Mouse (Mus musculus) forebrain, embryonic 14.5 days (tissue): Measurements from ENCODE around the gene Tspan3. TPM values are rescaled to one million over a fixed set of nuclear protein-coding genes. Genes with fewer than 3 reads are reported as not detected.

Source experiments
- ATAC-seq: fragments of 200-750 bp; cut with Nextera tagmentation; 2 replicates; pipeline ENCODE4 v1.8.0; 2017; ENCODE audit warnings: mild to moderate bottlenecking, moderate library complexity
- DNase-seq: peaks from one replicate; pipeline ENCODE4 v3.0.0-alpha.2; 2015; ENCODE audit warnings: low spot score
- H3K27ac ChIP-seq: fragments of 300-500 bp; sonication (generic); 2 replicates; pipeline ENCODE4 v1.5.1; 2014; ENCODE audit warnings: low read depth, mild to moderate bottlenecking, control low read depth, low read length, moderate library complexity
- H3K27me3 ChIP-seq: fragments of 300-500 bp; sonication (generic); replicated peaks from 2 replicates; pipeline ENCODE4 v1.6.1; 2014; ENCODE audit warnings: low read length, control low read depth, mixed read lengths; ENCODE audit not compliant: control insufficient read depth, insufficient read depth
- H3K36me3 ChIP-seq: fragments of 300-500 bp; sonication (generic); 2 replicates; pipeline ENCODE4 v1.6.1; 2014; ENCODE audit warnings: low read length, control low read depth; ENCODE audit not compliant: control insufficient read depth, insufficient read depth
- H3K4me1 ChIP-seq: fragments of 300-500 bp; sonication (generic); 2 replicates; pipeline ENCODE4 v1.6.1; 2014; ENCODE audit warnings: antibody characterized with exemption, low read length, control low read depth; ENCODE audit not compliant: control insufficient read depth, insufficient read depth
- H3K4me2 ChIP-seq: fragments of 300-500 bp; sonication (generic); 2 replicates; pipeline ENCODE4 v1.6.1; 2014; ENCODE audit warnings: mild to moderate bottlenecking, control low read depth, low read length
- H3K4me3 ChIP-seq: fragments of 300-500 bp; sonication (generic); 2 replicates; pipeline ENCODE4 v1.5.1; 2014; ENCODE audit warnings: low read depth, low read length, control low read depth
- H3K9ac ChIP-seq: fragments of 300-500 bp; sonication (generic); 2 replicates; pipeline ENCODE4 v1.6.1; 2014; ENCODE audit warnings: mild to moderate bottlenecking, low read length, control low read depth, moderate library complexity
- H3K9me3 ChIP-seq: fragments of 300-500 bp; sonication (generic); replicated peaks from 2 replicates; pipeline ENCODE4 v1.6.1; 2016; ENCODE audit warnings: low read length, control low read depth, mixed read lengths; ENCODE audit not compliant: control insufficient read depth
- WGBS: fragments of 180-500 bp; shearing (Covaris S2); extraction: QIAGEN DNeasy Blood & Tissue Kit; methylation state at CpG from one replicate; pipeline ENCODE4 v1.1.7; 2014; 5-methylcytosine and 5-hydroxymethylcytosine counted together
- polyA plus RNA-seq: library from polyadenylated mRNA; unstranded; fragments of >200 nt; fragmentation: Nextera tagmentation; extraction: Ambion mirVana; gene quantifications from 2 replicates; pipeline ENCODE4 v1.2.1, GENCODE M21; 2014

The Tspan3 gene
- polyA plus RNA-seq, 1 experiment from 2014 or later = 577 TPM

DNA sequence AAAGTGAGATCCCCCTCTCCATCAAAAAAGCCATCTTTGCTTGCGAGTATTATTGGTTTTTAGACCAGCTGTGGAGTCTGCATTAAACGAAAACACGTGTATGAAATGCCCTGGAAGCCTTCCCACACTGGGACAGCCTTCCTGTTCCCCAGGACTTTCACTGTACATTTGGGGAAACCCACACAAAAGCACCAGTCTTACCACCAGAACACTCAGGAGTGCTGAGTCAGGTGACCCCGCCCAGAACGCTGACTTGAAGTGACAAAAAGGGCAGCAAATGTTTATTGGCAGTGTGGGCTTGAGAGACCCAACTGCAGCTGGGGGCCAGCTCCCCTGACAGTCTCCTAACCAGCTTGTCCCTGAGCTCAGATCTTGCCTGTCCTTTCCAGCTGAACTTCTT is 884 bp upstream of the Tspan3 start:
- no peak overlapping the region for H3K27ac ChIP-seq
- no peaks in the 10 kb centered on the region for H3K36me3 ChIP-seq
- no peaks in the 10 kb centered on the region for H3K9me3 ChIP-seq
- H3K27me3 ChIP-seq = no peaks in the 10 kb centered on the region
- no peak for DNase-seq
- 71% methylated on average over 5 of the region's 5 CpGs for WGBS
- H3K4me1 ChIP-seq = peaks cover 14% of the 10 kb centered on the region
- H3K4me2 ChIP-seq = no peak overlapping the region
- H3K4me3 ChIP-seq = no peak overlapping the region
- no peak overlapping the region for H3K9ac ChIP-seq
- ATAC-seq = no peak

DNA sequence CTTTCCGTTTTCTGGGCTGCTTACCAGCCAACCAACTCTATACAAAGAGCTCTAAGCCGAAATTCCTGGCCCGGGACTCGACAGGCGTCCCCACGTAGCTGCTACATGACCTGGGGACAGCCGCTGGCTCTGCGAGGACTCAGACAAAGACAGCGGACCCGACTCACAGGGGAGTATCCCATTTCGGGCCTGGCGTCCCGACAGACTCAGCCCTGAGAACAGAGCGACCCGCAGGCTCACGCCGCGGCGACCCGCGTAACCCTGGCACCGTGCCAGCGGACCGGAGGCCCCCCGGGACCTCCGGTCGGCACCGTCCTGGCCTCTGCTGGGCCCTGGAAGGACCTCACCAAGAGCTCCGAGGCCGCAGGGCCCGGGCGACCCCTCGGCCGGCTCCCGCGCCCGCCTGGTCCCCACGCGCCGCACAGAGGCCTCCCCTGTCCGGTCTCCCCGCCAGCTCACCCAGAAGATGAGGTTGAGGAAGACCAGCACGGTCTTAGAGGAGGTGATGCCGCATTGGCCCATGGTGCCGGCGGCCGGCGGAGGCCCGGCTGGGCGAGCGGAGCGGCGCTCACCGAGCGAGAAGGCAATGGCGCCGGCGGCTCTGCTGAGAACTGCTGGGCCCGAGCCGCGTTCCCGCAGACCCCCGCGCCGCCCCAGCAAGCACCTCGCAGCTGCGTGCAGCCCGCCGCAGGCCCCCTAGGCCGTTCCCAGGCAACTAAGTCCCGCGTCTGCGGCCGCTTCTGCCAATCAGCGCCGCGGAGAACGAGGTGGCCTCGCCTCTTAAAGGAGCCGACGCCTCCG is 4.7 kb downstream of the Tspan3 start:
- Histone ChIP-seq H3K27ac (peak overlapping the region; percentile 98), H3K27me3 (no peaks in the 10 kb centered on the region), H3K4me2 (peak overlapping the region; percentile 68), H3K9ac (peak overlapping the region; percentile 99), H3K4me1 (peaks cover 24% of the 10 kb centered on the region), H3K4me3 (peak overlapping the region; percentile 98), H3K9me3 (no peaks in the 10 kb centered on the region), H3K36me3 (no peaks in the 10 kb centered on the region)
- peak; percentile 99 for ATAC-seq
- WGBS = under 1% methylated on average over 82 of the region's 82 CpGs
- peak; percentile 97 for DNase-seq

DNA sequence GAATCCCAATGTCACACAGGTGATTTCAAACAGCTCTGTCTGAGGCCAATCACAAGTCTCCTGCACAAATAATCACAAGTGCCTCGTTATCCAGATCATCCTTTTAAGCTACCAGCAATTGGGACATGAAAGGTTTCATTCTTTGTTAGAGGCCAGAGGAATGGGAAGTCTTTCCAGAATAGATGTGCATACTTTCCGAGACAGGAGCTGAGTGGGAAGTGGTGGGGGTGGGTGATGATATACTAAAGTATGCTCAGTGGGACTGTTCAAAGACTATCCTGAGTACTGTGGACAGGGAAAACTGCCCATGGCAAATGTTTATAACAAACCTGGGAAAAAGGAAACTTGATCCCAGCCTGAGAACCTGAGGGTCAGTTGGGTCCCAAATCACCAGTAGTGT is 5.8 kb downstream of the Tspan3 start:
- Histone ChIP-seq H3K9ac (peak overlapping the region; percentile 99), H3K27me3 (no peaks in the 10 kb centered on the region), H3K4me1 (peaks cover 24% of the 10 kb centered on the region), H3K4me2 (peak overlapping the region; percentile 68), H3K4me3 (peak overlapping the region; percentile 98), H3K27ac (no peak overlapping the region), H3K9me3 (no peaks in the 10 kb centered on the region), H3K36me3 (no peaks in the 10 kb centered on the region)
- ATAC-seq (no peak), DNase-seq (no peak)
- 2% methylated on average over 2 of the region's 2 CpGs for WGBS

DNA sequence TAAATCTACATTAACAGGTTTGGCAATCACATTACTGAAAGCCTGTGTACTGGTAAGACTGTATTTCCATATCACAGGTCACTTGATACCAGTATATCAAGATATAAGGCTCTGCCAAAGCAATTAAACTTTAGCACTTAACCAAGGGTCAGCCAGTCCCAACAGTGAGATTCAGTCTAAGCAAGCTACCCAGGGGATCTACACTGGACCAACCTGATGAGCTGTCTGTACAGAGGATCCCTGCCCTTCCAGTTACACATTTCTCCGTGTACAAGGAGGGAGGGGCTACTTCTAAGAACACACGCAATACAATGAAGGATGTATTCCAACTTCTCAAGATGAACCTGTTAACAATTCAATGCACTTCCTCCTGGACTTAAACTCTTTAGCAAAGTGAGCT is 7.2 kb downstream of the Tspan3 start:
- ATAC-seq (no peak), DNase-seq (no peak)
- Histone ChIP-seq H3K4me3 (no peak overlapping the region), H3K27me3 (no peaks in the 10 kb centered on the region), H3K4me2 (peak overlapping the region; percentile 12; the same call in 1 of the 2 replicates), H3K9ac (no peak overlapping the region), H3K36me3 (no peaks in the 10 kb centered on the region), H3K27ac (no peak overlapping the region), H3K4me1 (peaks cover 24% of the 10 kb centered on the region), H3K9me3 (no peaks in the 10 kb centered on the region)
- WGBS = 76% methylated on average over 2 of the region's 2 CpGs

DNA sequence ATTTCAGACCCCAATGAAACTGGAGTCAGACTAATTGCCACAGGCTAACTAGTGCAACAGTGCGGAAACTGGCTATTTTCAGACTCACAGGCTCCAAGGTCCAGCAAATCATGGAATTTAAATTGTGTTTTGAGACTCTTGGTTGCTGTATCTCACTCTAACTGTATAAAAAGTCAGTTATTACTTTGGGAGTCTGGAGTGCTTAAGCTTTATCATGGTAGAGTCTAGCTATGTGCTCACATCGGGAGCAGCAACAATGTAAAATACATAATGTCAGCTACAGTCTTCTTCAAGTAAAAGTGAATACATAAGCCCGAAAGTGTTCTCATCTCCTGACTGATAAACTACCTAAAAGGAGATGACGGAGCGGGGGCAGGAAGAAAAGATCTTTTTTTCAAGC is 10.7 kb downstream of the Tspan3 start:
- H3K4me3 ChIP-seq = no peak overlapping the region
- no peak overlapping the region for H3K4me2 ChIP-seq
- WGBS = 87% methylated on average over 5 of the region's 5 CpGs
- H3K27ac ChIP-seq = no peak overlapping the region
- DNase-seq = no peak
- peaks cover 19% of the 10 kb centered on the region for H3K4me1 ChIP-seq
- no peaks in the 10 kb centered on the region for H3K9me3 ChIP-seq
- no peak overlapping the region for H3K9ac ChIP-seq
- no peaks in the 10 kb centered on the region for H3K27me3 ChIP-seq
- no peaks in the 10 kb centered on the region for H3K36me3 ChIP-seq
- no peak for ATAC-seq

DNA sequence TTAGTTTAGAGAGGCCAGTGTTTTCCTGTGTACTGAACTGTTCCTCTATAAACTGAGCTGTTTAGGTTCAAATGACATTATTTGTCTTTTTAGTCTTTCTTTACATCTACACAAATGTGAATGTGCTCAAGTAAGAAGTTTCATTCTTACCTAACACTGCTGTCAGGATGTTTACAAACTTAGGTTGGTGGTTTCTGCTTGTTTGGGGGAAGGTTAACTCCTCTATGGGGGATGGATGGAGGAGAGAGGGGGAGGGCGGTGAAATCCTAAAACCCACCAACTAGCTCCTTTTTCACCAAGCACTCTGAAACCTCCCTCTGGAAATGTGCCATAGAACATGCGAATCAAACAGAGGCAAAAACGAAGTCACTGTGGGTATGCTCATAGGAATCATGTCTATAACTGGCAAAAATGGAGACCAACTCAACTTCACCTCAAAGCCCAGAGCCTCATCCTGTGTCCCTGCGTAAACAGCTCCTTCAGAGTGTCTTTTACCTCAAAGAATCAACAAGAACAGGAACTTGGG is 12.7 kb downstream of the Tspan3 start:
- H3K4me1 ChIP-seq = peaks cover 5% of the 10 kb centered on the region; the same call in 1 of the 2 replicates
- H3K9ac ChIP-seq = 0 out of 2 replicates have a peak overlapping the region, but pooled peaks have one; percentile 8
- H3K4me3 ChIP-seq = no peak overlapping the region
- WGBS = 66% methylated on average over 4 of the region's 4 CpGs
- no peak overlapping the region for H3K27ac ChIP-seq
- ATAC-seq (no peak), DNase-seq (no peak)
- H3K36me3 ChIP-seq = no peaks in the 10 kb centered on the region
- no peaks in the 10 kb centered on the region for H3K9me3 ChIP-seq
- H3K4me2 ChIP-seq = no peak overlapping the region
- H3K27me3 ChIP-seq = no peaks in the 10 kb centered on the region

DNA sequence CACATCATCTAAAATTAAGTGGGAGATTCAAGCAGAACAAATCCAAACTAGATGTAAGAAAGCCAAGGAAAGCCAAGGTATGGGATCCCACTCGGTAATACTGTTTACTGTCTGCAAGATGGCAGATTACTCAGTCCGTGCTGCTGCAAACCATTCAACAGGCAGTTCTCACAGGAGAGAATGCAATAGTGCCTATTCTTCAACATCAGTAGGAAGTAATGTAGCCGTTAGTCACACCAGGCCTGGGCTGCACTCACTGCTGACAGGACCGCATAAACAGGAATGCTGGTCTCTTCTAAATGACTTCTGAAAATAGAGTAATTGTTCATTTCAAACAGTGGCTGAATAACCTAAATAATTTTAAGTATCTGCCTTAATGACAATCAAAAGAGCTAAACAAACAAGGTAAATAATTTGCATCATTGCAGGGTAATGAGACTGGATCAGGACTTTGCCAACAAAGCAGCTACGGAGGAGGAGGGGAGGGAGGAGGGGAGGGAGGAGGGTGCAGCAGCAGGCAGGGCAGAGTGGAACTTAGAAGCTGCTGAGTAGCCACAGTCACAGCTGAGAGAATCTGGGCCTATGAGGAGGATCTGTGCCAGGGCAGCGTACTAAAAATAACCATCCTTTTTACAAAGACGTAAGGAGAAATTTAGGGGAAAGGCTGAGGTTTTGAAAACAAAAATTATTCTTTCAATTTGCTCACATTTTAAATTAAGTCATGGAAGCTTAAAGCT is 13.4 kb downstream of the Tspan3 start:
- no peaks in the 10 kb centered on the region for H3K9me3 ChIP-seq
- H3K27ac ChIP-seq = no peak overlapping the region
- ATAC-seq (peak; percentile 72; the same call in 1 of the 2 replicates), DNase-seq (peak; percentile 49)
- peaks cover 5% of the 10 kb centered on the region; the same call in 1 of the 2 replicates for H3K4me1 ChIP-seq
- no peaks in the 10 kb centered on the region for H3K27me3 ChIP-seq
- H3K4me2 ChIP-seq = no peak overlapping the region
- no peak overlapping the region for H3K9ac ChIP-seq
- WGBS = 34% methylated on average over 7 of the region's 7 CpGs
- no peak overlapping the region for H3K4me3 ChIP-seq
- peaks cover 3% of the 10 kb centered on the region; the same call in 1 of the 2 replicates for H3K36me3 ChIP-seq

DNA sequence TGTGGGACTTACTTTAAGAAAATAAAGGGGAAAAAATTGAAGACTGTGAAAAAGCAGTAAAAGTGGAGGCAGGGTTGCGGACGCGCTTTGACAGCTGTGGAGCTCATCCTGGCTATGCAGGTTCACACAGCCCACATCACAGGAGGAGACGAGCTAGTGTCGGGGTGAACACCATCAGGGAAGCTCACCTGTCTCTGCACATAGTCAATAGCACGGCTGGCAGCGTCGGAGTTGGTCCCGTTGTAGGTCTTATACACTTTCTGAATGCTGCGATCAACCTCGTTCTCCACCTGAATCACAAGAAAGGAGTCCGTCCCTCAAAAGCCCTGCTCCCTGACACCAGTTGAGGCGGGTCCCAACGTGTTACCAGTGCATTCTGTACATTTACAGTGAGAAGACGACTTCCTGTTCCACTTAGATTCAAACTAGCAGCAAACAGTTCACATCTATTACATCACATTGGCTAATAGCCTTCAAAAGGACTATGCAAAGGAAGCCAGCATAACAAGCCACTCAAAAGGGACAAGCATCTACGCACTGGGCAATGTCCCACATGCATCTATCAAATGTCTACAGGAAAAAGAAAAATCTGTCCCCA is 18.9 kb downstream of the Tspan3 start:
- Histone ChIP-seq H3K9me3 (no peaks in the 10 kb centered on the region), H3K4me1 (no peaks in the 10 kb centered on the region), H3K4me2 (no peak overlapping the region), H3K27me3 (no peaks in the 10 kb centered on the region), H3K4me3 (no peak overlapping the region), H3K36me3 (peaks cover 41% of the 10 kb centered on the region), H3K27ac (no peak overlapping the region), H3K9ac (no peak overlapping the region)
- DNase-seq = no peak
- WGBS = 96% methylated on average over 16 of the region's 16 CpGs
- no peak for ATAC-seq
